Mouse (Mus musculus): ENCODE measurements at regions not wholly inside any gene's neighbourhood (a gene's known extent, or its start where the extent isn't known, plus 50 kb on each side); places are given as distances from the start of the nearest gene placed in this dataset.

DNA sequence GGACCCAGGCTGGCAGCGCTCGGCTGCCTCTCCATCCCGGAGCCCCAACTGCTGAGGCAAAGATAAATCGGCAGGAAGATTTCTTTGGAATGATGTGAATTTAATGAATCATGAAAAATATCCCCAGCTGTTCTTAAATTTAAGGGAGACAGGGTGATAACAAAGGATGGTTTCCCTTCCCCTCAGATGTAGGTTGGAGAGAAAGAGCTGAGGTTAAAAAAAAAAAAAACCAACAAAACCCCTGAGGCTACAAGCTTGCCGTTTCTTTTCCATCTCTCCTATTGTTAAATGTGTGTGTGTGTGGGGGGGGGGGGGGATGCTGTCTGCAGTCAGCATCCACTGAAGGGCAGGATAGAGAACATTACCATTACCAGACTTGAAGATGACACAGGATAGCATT, 111.9 kb upstream of the Smyd2 start:
- no peak for TF ChIP-seq POLR2A (IDR thresholded peaks at IDR 0.05; ENCODE audit: insufficient read length, low read depth)
- TF ChIP-seq CEBPB (IDR thresholded peaks at IDR 0.05; ENCODE audit: insufficient read depth, poor library complexity, severe bottlenecking): no peak
- TF ChIP-seq E2F4 (IDR thresholded peaks at IDR 0.05; ENCODE audit: insufficient read depth): no peak
- no peak for TF ChIP-seq REST (IDR thresholded peaks at IDR 0.05; ENCODE audit: insufficient read depth, insufficient read length)
- no peak for TF ChIP-seq USF1 (IDR thresholded peaks at IDR 0.05; ENCODE audit: low read depth)
- no peak for TF ChIP-seq MAX (IDR thresholded peaks at IDR 0.05; ENCODE audit: low read depth)
